Mouse (Mus musculus): ENCODE results near the gene Pigyl.
"Not testable (repeated sequence)": the region's sequence is repeated elsewhere in the genome, so short reads cannot be mapped to it uniquely, and the experiment has no call there.

Pigyl gene

DNA sequence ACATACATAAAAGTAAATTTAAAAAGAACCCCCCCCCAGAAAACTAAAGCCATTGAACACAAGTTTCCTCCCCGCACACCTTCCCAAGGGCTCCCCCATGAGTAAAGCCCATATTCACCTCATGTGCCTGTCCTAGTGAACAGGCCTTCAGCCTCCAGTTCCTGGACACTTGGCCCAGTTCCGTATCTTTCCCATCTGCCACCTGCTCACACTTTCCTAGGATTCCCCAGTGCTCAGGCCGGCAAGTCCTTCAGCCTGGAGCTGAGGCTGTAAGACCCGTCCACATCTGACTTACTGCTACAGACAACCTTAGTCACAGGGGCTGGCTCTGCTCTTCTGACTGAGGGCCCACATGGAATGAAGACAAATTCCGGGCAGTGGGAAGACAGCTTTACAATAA lies 16.9 kb upstream of the Pigyl start:
- DNase-seq, result peak; percentile 68 to 71

GRCm38 (mm10) chr9:22143108-22144037 lies 13.3 kb upstream of the Pigyl start:
- peak; percentile 94 to 95 for DNase-seq

- DNase-seq, result no peak
These were observed 12.2 kb upstream of the Pigyl start for GRCm38 (mm10) chr9:22144304-22144965.

GRCm38 (mm10) chr9:22149426-22150248 lies 7.0 kb upstream of the Pigyl start:
- DNase-seq, result no peak

GRCm38 (mm10) chr9:22150249-22150693 lies 6.4 kb upstream of the Pigyl start:
- DNase-seq, result not testable (repeated sequence)

DNA sequence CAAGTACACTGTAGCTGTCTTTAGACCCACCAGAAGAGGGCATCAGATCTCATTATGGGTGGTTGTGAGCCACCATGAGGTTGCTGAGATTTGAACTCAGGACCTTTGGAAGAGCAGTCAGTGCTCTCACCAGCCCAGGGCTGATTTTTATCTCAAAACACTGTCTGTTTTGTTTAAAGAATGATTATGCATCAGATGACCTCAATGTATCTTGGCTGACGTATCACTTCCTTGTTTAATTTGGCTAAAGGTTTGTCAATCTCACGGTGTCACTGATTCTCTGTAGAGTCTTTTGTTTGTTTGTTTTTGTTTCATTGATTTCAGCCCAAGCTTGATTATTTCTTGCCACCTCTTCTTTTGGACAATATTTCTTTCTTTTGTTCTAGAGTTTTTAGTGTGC lies 5.7 kb upstream of the Pigyl start:
- DNase-seq, result no peak

GRCm38 (mm10) chr9:22153810-22154209 lies 2.8 kb upstream of the Pigyl start:
- DNase-seq, result no peak

DNA sequence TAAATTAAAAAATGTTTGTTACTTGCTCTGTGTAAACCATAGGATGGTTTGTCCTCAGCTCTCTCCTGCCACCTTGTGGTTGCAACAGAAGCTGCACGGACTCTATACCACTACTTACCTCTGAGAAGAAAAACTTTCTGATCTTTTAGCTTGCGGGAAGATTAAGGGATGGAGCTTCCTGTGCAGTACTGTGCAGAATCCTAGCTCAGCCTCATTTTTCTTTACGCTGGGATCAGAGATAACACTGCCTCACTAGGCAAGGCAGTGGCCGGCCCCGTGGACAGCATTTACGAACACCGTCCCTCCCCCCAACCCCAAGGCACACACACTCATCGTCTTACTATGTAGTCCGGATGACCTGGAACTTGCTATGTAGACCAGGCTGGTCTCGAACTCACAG lies 1.0 kb upstream of the Pigyl start:
- DNase-seq, result peak; percentile 69 to 79

GRCm38 (mm10) chr9:22157516-22158265 lies 1.0 kb downstream of the Pigyl start:
- DNase-seq, result peak; percentile 28 to 31

DNA sequence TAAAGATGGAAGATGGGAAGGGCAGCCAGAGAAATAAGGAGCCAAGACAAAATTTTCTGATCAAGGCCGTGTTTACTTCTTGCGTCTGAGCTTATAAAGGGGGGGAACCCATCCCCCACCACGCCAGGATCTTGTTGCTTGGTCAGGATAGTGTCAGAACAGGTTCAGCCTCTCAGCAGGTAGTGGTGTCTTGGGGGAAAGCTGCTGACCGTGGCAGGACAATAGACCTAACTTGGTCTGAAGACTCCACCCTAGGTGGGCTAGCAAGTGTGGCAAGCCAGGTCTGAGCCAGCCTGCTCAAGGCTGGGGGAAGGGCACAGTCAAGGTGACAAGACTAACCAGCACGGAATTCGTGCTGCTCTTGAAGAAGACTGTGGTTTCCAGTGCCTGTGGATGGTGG lies 4.7 kb downstream of the Pigyl start:
- no peak for DNase-seq

- DNase-seq, result no peak
These were observed 5.7 kb downstream of the Pigyl start for GRCm38 (mm10) chr9:22162305-22162704.

GRCm38 (mm10) chr9:22162912-22163311 lies 6.3 kb downstream of the Pigyl start:
- DNase-seq, result no peak

DNA sequence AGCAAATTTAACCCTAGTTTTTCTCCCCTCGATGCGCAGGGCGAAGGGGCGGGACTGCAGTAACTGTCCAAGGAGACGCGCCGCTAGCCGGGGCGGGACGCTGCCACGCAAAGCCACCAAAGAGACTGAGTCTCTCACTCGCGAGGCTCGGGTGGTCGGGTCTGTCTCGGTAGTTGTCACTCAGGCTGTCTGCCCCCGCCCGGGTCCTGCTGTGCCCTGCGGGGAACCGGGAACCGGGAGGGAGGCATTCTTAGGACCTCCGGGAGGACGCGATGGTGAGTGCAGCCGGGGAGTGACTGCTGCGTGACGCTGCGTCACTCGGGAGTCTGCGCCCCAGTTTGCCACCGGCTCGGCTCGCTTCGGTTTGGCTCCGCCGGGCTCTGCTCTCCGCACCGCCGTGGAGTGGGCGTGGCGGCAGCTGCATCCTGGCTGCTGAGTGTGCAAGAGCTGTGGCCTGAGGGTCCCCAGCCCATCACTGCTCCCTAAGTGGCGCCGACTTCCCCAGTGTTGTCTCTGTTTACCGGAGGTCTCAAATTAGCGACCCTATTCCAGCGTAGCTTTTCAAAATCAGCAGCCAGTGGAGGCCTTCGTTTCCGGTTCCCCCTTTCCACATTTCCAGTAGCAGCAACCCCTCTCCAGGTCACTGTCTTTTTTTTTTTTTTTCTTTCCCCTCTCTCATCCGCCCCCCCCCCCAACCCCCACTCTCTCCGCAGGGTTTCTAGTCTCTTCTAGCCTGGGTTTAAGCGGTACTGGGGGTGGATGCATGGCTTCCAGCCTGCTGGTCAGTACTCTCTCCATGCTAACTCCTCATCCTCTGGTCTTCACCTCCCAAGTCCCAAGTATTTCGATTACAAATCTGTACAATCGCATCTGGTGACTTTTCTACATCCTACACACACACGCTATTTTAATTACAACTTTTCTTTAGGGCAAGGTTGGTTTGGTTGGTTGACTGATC lies 8.3 kb downstream of the Pigyl start:
- peak; percentile 37 to 43 for DNase-seq

- DNase-seq, result no peak
These were observed 9.3 kb downstream of the Pigyl start for GRCm38 (mm10) chr9:22165964-22166363.

GRCm38 (mm10) chr9:22166686-22167085 lies 10.0 kb downstream of the Pigyl start:
- no peak for DNase-seq

DNA sequence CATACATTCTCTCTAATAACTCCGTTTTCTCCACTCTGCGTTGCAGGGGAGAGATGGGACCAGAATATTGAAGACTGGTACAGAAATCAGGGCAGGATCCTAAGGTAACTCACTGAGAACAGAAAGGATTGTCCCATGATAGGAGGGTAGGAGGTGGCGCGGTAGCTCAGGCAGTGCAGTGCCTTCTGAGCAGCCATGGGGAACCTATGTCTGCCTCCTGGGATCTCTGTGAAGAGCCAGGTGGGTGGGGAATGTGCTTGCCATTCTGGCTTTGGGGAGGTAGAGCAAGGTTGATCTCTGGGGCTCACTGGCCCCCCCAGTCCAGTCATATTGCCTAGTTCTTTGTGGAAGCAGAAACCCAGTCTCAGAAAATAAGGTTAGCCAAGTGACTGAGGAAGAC lies 11.1 kb downstream of the Pigyl start:
- DNase-seq, result no peak

DNA sequence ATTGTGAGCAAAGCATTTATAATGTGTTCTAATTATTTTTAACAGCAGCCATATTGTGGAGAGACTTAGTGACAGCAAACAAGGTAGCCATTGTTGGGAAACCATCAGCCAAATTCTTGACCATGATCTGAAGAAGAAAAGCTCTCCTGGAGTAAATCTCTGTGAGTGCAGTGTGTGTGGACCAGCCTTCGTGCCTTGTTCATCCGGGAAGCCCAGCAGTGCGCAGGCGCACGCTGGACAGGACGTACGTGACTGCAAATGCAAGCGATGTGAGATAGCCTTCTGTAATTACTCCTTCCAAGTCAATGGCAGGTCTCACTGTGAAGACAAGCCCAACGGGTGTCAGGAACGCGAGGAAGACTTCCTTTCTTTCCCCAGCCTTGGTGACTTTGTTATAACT lies 12.7 kb downstream of the Pigyl start:
- DNase-seq, result no peak

- no peak for DNase-seq
These were observed 15.7 kb downstream of the Pigyl start for GRCm38 (mm10) chr9:22172318-22172717.

GRCm38 (mm10) chr9:22188025-22188611 lies 31.5 kb downstream of the Pigyl start, which contains the start of gene Zfp872:
TSS of gene Zfp872 (plus strand) at chr9:22188090.
- peak; percentile 80 to 83 for DNase-seq

DNA sequence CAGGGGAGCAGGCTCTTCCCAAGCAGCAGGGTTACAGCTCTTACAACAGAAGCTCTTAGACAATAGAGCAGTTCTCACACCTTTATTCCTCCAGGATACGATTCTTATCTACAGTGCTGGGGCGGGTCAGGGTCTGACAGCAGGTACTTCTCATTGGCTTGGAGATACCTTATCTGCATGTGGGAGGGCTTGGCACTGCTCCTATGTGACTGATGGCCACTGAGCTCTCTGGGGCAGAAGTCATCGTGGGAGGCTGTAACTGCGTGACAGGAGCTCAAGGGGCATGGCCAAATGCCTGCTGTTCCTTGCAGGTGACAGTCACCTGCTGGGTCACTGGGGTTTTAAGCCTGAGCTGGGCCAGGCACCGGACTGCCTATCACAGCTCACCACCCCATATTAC lies 39.8 kb downstream of the Pigyl start:
- no peak for DNase-seq
